Mouse (Mus musculus): Measurements from ENCODE around the gene Map2k6.

DNA sequence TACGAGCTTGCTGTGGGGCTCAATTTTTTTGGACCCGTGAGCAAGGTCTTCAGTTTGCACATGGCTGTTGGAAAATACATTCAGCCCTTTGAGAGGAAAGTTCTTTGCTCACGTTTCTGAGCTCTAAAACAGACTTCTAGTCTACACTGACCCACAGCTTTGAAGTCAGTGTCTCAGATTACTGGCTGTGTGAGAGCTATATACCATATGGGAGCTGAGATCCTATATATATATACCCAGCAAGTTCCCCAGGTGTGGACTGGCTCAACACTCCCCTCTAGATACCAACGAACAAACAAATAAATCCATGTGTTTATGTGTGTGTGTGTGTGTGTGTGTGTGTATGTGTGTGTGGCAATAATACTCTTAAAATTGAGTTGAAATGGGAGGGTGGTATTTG, 83.7 kb downstream of the Map2k6 start:
- TF ChIP-seq CTCF (IDR thresholded peaks at IDR 0.05; ENCODE audit: insufficient read depth, low read depth, low read length) (no peak), POLR2A (IDR thresholded peaks at IDR 0.05; ENCODE audit: insufficient read depth, low read depth, low read length) (no peak)
